8 mouse cellular contexts compared by ENCODE assay signal in genomic region chr2:68468698-68469097, GRCm38 (mm10). TPM values are rescaled to one million over a fixed set of nuclear protein-coding genes. Genes with fewer than 3 reads are reported as not detected.
A peak's percentile ranks its signal among the peaks of the same experiment; 100 is the strongest.
DNase-seq lines count a peak whose midpoint lies in the region; ATAC-seq and TF ChIP-seq lines count a peak whose summit lies in the region.
"Had no signal": no experiment of that assay in that cellular context is flagged by ENCODE, and none has a peak within 500 bp of the region (broad histone marks: within the 10 kb centered on the region; RNA-seq: fewer than 3 reads in every experiment).

No protein-coding gene starts in this region.

- H3K27ac ChIP-seq in midbrain, embryonic 13.5 days = no peak overlapping the region
- no peak overlapping the region for H3K27ac ChIP-seq in midbrain, embryonic 10.5 days (replicated peaks)
- H3K27ac ChIP-seq in heart, postnatal 0 days (ENCODE audit: low read depth) = peak overlapping the region; percentile 72
- no peak overlapping the region for H3K27ac ChIP-seq in lung, postnatal 0 days (ENCODE audit: low read length)
- H3K27ac ChIP-seq: liver, embryonic 15.5 days had no signal

- H3K9ac ChIP-seq in midbrain, embryonic 13.5 days (replicated peaks) = no peak overlapping the region
- H3K9ac ChIP-seq in heart, postnatal 0 days (replicated peaks; ENCODE audit: low read depth, low read length) = no peak overlapping the region; the same call in 1 of the 2 replicates
- no peak overlapping the region for H3K9ac ChIP-seq in lung, postnatal 0 days (replicated peaks; ENCODE audit: low read depth)
- H3K9ac ChIP-seq: liver, embryonic 15.5 days had no signal

- H3K36me3 ChIP-seq in midbrain, embryonic 13.5 days = 0 out of 2 replicates have a peak, but pooled peaks cover 2% of the 10 kb centered on the region
- peaks cover 8% of the 10 kb centered on the region for H3K36me3 ChIP-seq in midbrain, embryonic 10.5 days
- no peaks in the 10 kb centered on the region for H3K36me3 ChIP-seq in heart, postnatal 0 days (replicated peaks; ENCODE audit: control insufficient read depth, insufficient read depth, low read length)
- no peaks in the 10 kb centered on the region for H3K36me3 ChIP-seq in lung, postnatal 0 days (ENCODE audit: insufficient read depth, low read length)
- H3K36me3 ChIP-seq: liver, embryonic 15.5 days had no signal

- 33% methylated on average over 7 of the region's 7 CpGs for WGBS in midbrain, embryonic 13.5 days
- 51% methylated on average over 7 of the region's 7 CpGs for WGBS in midbrain, embryonic 10.5 days
- 35% methylated on average over 7 of the region's 7 CpGs for WGBS in heart, postnatal 0 days
- 51% methylated on average over 7 of the region's 7 CpGs for WGBS in lung, postnatal 0 days

- no peaks in the 10 kb centered on the region for H3K27me3 ChIP-seq in midbrain, embryonic 13.5 days
- no peaks in the 10 kb centered on the region; the same call in 1 of the 2 replicates for H3K27me3 ChIP-seq in midbrain, embryonic 10.5 days (ENCODE audit: low read depth, poor library complexity, severe bottlenecking)
- H3K27me3 ChIP-seq in heart, postnatal 0 days (ENCODE audit: control insufficient read depth, insufficient read depth, low read length) = no peaks in the 10 kb centered on the region
- H3K27me3 ChIP-seq in lung, postnatal 0 days (replicated peaks; ENCODE audit: insufficient read depth, low read length) = no peaks in the 10 kb centered on the region

- peak overlapping the region; percentile 3; the same call in 1 of the 2 replicates for H3K4me2 ChIP-seq in midbrain, embryonic 13.5 days (replicated peaks)
- peak overlapping the region; percentile 57 for H3K4me2 ChIP-seq in heart, postnatal 0 days (ENCODE audit: low read depth, low read length)
- no peak overlapping the region for H3K4me2 ChIP-seq in lung, postnatal 0 days (replicated peaks; ENCODE audit: low read depth, low read length)
- H3K4me2 ChIP-seq: liver, embryonic 15.5 days had no signal

- no peak for ATAC-seq in midbrain, embryonic 13.5 days
- peak; percentile 28; the same call in 1 of the 2 replicates for ATAC-seq in heart, postnatal 0 days (ENCODE audit: insufficient read depth, low read depth)
- no peak for ATAC-seq in lung, postnatal 0 days

- TF ChIP-seq POLR2A in brain, embryonic 14.5 days (IDR thresholded peaks at IDR 0.05; ENCODE audit: borderline replicate concordance, extremely low read depth, insufficient read depth, insufficient read length, poor library complexity, severe bottlenecking) = no peak

- H3K4me3 ChIP-seq in midbrain, embryonic 13.5 days (replicated peaks) = no peak overlapping the region
- no peak overlapping the region for H3K4me3 ChIP-seq in midbrain, embryonic 10.5 days
- H3K4me3 ChIP-seq in heart, postnatal 0 days (ENCODE audit: low read depth, low read length) = no peak overlapping the region
- no peak overlapping the region for H3K4me3 ChIP-seq in lung, postnatal 0 days (ENCODE audit: low read depth, low read length)
- H3K4me3 ChIP-seq: liver, embryonic 15.5 days had no signal

- no peak for DNase-seq in midbrain, embryonic 10.5 days (ENCODE audit: low spot score)
- peak; percentile 48 for DNase-seq in brain, embryonic 14.5 days (ENCODE audit: low read depth)
- DNase-seq in heart, postnatal 0 days (ENCODE audit: low spot score) = peak; percentile 75
- peak; percentile 69 for DNase-seq in lung, postnatal 0 days (ENCODE audit: low spot score)
- DNase-seq in thymus, postnatal 4 days = peak; percentile 82
- no peak for DNase-seq in frontal cortex, postnatal 36 days (ENCODE audit: low spot score in 2 of 2)

- TF ChIP-seq EP300 in heart, postnatal 0 days (IDR thresholded peaks at IDR 0.05; ENCODE audit: low read depth) = no peak
- no peak for TF ChIP-seq EP300 in lung, postnatal 0 days (IDR thresholded peaks at IDR 0.05)

- H3K9me3 ChIP-seq in midbrain, embryonic 13.5 days = no peaks in the 10 kb centered on the region
- H3K9me3 ChIP-seq in midbrain, embryonic 10.5 days (replicated peaks) = no peaks in the 10 kb centered on the region
- no peaks in the 10 kb centered on the region for H3K9me3 ChIP-seq in heart, postnatal 0 days (replicated peaks; ENCODE audit: control insufficient read depth, low read length)
- H3K9me3 ChIP-seq in lung, postnatal 0 days (ENCODE audit: low read length) = no peaks in the 10 kb centered on the region
- H3K9me3 ChIP-seq: liver, embryonic 15.5 days had no signal

- TF ChIP-seq CTCF in brain, embryonic 14.5 days (IDR thresholded peaks at IDR 0.05; ENCODE audit: borderline replicate concordance, extremely low read depth, insufficient read depth, insufficient read length) = peak; percentile 54; the same call in 1 of the 2 replicates
- peak; percentile 82 for TF ChIP-seq CTCF in heart, postnatal 0 days (IDR thresholded peaks at IDR 0.05; ENCODE audit: low read depth)
- TF ChIP-seq CTCF in lung, postnatal 0 days (IDR thresholded peaks at IDR 0.05) = peak; percentile 75

- H3K4me1 ChIP-seq in midbrain, embryonic 13.5 days (replicated peaks) = peaks cover 45% of the 10 kb centered on the region
- H3K4me1 ChIP-seq in midbrain, embryonic 10.5 days = peaks cover 67% of the 10 kb centered on the region
- peaks cover 49% of the 10 kb centered on the region for H3K4me1 ChIP-seq in heart, postnatal 0 days (ENCODE audit: control insufficient read depth, insufficient read depth)
- peaks cover 8% of the 10 kb centered on the region; the same call in 1 of the 2 replicates for H3K4me1 ChIP-seq in lung, postnatal 0 days (ENCODE audit: insufficient read depth, low read depth, low read length)

RNA-seq across cellular contexts. Expression of gene Stk39, which starts 3.4 kb away (rescaled TPM):
- polyA plus RNA-seq in midbrain, embryonic 13.5 days (2015; fragmentation: Nextera tagmentation; extraction: Ambion mirVana) = 28.6 and 29.2 TPM in 2 replicates
- polyA plus RNA-seq in midbrain, embryonic 10.5 days (2016; fragmentation: Nextera tagmentation; extraction: Ambion mirVana) = 30.1 and 37.5 TPM in 2 replicates
- 19.5 and 27.7 TPM in 2 replicates for polyA plus RNA-seq in brain, embryonic 14.5 days (2012; rRNA removed)
- total RNA-seq in heart, postnatal 0 days (2014; rRNA removed; ENCODE audit: low replicate concordance) = 81.8 and 84.5 TPM in 2 replicates
- 83.9 and 93.2 TPM in 2 replicates for polyA plus RNA-seq in heart, postnatal 0 days (2015; fragmentation: Nextera tagmentation; extraction: Ambion mirVana)
- polyA plus RNA-seq in lung, postnatal 0 days (2015; fragmentation: Nextera tagmentation; extraction: Ambion mirVana) = 11.8 and 12.0 TPM in 2 replicates

Comparison
In these comparisons a context has a peak if more than half of its experiments do, and no peak if none do; other contexts are left out.
1. DNase-seq: peak in brain, embryonic 14.5 days (single experiment), heart, postnatal 0 days (single experiment), lung, postnatal 0 days (single experiment) and thymus, postnatal 4 days (single experiment); none in midbrain, embryonic 10.5 days (single experiment) and frontal cortex, postnatal 36 days (0 of 2).
2. Peak in every context shown above with its lines, with median percentiles within 50 percentile points of each other: CTCF ChIP-seq.